Comparison of ENCODE assay signal across 9 mouse cellular contexts in the genomic region with DNA sequence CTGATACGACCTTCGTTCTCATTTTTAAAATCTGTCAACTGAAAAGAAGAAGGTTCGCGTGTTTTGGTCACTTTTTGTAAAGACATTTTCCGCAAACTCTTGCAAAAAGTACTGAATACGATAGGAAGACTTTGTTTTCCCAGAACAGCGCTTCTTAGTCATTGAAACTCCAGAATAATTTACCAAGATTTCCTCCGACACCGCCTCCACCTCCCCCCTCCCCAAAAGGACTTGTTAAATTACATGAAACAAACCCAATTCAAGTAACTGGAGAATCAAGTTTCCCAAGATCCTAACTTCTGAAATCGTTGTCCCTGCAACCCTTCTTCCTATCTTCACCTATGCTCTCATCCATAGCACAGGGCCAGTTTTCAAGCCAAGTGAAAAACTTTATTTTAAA. TPM values are rescaled to one million over a fixed set of nuclear protein-coding genes. Genes with fewer than 3 reads are reported as not detected.
DNase-seq lines count a peak whose midpoint lies in the region; ATAC-seq and TF ChIP-seq lines count a peak whose summit lies in the region.
"Had no signal": no experiment of that assay in that cellular context is flagged by ENCODE, and none has a peak within 500 bp of the region (broad histone marks: within the 10 kb centered on the region; RNA-seq: fewer than 3 reads in every experiment).

No protein-coding gene starts in this region.

- H3K27me3 ChIP-seq in liver, adult 2 months (ENCODE audit: control insufficient read depth, insufficient read depth, low read length), result no peaks in the 10 kb centered on the region
- no peaks in the 10 kb centered on the region for H3K27me3 ChIP-seq in neural tube, embryonic 12.5 days (replicated peaks)

- TF ChIP-seq POLR2A in liver, adult 2 months (IDR thresholded peaks at IDR 0.05; ENCODE audit: extremely low read depth, insufficient read depth, low read length), result no peak

- under 1% methylated on average over 10 of the region's 10 CpGs for WGBS in liver, adult 2 months
- 2% methylated on average over 10 of the region's 10 CpGs for WGBS in neural tube, embryonic 12.5 days

- TF ChIP-seq CTCF in liver, adult 2 months (IDR thresholded peaks at IDR 0.05; ENCODE audit: low read depth, low read length), result no peak

- DNase-seq in liver, adult 2 months (ENCODE audit: extremely low read depth, low read depth, low spot score), result peak; percentile 49
- no peak for DNase-seq in liver
- DNase-seq in c-Kit-positive CD71-positive TER-119-positive erythroid progenitor cells, embryonic 14.5 days (ENCODE audit: low spot score), result peak; percentile 15
- DNase-seq in induced T-regulatory cell, adult 2 months (ENCODE audit: low read depth), result peak; percentile 46
- no peak for DNase-seq in cerebellum, adult 18-20 months
- no peak for DNase-seq in gastrocnemius, postnatal 4 days (ENCODE audit: low spot score in 2 of 2)
- no peak for DNase-seq in kidney, postnatal 25 days
- DNase-seq: cerebellum, adult 9-11 months had no signal

- peak overlapping the region; percentile 91 for H3K4me3 ChIP-seq in liver, adult 2 months (ENCODE audit: insufficient read depth, low read depth, low read length)
- peak overlapping the region; percentile 86 for H3K4me3 ChIP-seq in neural tube, embryonic 12.5 days

- H3K9me3 ChIP-seq in neural tube, embryonic 12.5 days, result no peaks in the 10 kb centered on the region

- peak overlapping the region; percentile 91 for H3K9ac ChIP-seq in liver, adult 2 months (ENCODE audit: low read depth, low read length)
- H3K9ac ChIP-seq in neural tube, embryonic 12.5 days, result peak overlapping the region; percentile 80

- ATAC-seq in neural tube, embryonic 12.5 days (ENCODE audit: low FRiP score, low read depth), result no peak

- peaks cover 12% of the 10 kb centered on the region; the same call in 1 of the 2 replicates for H3K79me2 ChIP-seq in liver, adult 2 months (ENCODE audit: control insufficient read depth, insufficient read depth, low read length)

- no peaks in the 10 kb centered on the region for H3K36me3 ChIP-seq in liver, adult 2 months (ENCODE audit: control insufficient read depth, insufficient read depth, low read length)
- H3K36me3 ChIP-seq in neural tube, embryonic 12.5 days, result no peaks in the 10 kb centered on the region

- peaks cover 25% of the 10 kb centered on the region for H3K4me1 ChIP-seq in liver, adult 2 months (ENCODE audit: control insufficient read depth, insufficient read depth, low read length)
- H3K4me1 ChIP-seq in neural tube, embryonic 12.5 days, result peaks cover 18% of the 10 kb centered on the region

- H3K4me2 ChIP-seq in neural tube, embryonic 12.5 days (replicated peaks), result peak overlapping the region; percentile 70

- peak overlapping the region; percentile 57 for H3K27ac ChIP-seq in liver, adult 2 months (replicated peaks; ENCODE audit: insufficient read depth, low read depth, low read length)
- H3K27ac ChIP-seq in neural tube, embryonic 12.5 days, result 0 out of 2 replicates have a peak overlapping the region, but pooled peaks have one; percentile 80

RNA-seq across cellular contexts. Expression of a gene that starts 0.7 kb away (rescaled TPM):
- 120 and 144 TPM in 2 replicates for total RNA-seq in liver, adult 2 months (2014; rRNA removed)
- 49.7 and 68.5 TPM in 2 replicates for polyA plus RNA-seq in liver, adult 2 months (2012; rRNA removed)
- 104 and 117 TPM in 2 replicates for polyA plus RNA-seq in neural tube, embryonic 12.5 days (2016; fragmentation: Nextera tagmentation; extraction: Ambion mirVana)
- total RNA-seq in gastrocnemius, postnatal 4 days (2021), result 10 to 100 TPM; 31.3 to 31.6 TPM

Comparison
In these comparisons a context has a peak if more than half of its experiments do, and no peak if none do; other contexts are left out.
1. DNase-seq: peak in liver, adult 2 months (single experiment), c-Kit-positive CD71-positive TER-119-positive erythroid progenitor cells, embryonic 14.5 days (single experiment) and induced T-regulatory cell, adult 2 months (single experiment); none in liver (single experiment), cerebellum, adult 18-20 months (0 of 2), gastrocnemius, postnatal 4 days (0 of 2) and kidney, postnatal 25 days (0 of 2).